Mouse (Mus musculus): ENCODE measurements around the gene Mrpl16.

Mrpl16 gene

DNA sequence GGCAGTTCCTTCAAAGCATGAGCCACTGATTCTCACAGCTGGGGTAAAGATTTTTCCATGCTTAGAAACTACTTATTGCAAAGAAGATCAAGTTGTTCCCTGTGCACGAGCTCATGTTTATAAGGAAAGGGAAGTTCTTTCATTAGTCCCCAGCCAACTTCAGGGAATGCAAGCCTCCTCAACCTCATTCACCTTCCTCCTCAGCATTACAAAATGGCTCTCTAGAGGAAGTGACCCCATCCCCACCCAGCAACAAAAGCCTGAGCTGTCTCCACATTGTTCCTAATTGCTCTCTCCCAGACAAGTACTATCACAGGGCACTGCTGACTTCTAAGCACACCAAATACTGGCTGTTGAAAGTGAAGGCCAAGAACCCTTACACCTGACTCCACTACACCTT lies 34.2 kb downstream of the Mrpl16 start:
- DNase-seq (ENCODE audit: low spot score in 2 of 2): no peak

DNA sequence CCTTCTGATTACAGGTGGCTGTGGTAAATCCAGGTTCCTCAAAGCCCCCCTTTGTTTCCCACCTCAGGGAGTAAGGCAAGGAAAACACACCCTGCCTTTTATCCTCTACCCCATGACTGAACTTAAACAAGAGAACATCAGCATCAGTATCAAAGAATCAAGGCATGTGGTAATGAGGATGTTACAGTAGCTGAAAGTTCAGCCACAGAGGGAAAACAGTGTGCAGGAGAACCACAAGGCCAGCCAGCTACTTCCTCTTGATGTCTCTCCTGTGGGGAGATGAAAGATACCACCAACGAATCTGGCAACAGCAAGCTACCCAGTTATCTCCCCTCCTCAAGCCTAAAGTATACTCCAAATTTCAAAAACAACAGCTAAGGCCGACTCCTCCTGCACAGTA lies 37.1 kb downstream of the Mrpl16 start:
- DNase-seq (ENCODE audit: low spot score in 2 of 2): no peak

DNA sequence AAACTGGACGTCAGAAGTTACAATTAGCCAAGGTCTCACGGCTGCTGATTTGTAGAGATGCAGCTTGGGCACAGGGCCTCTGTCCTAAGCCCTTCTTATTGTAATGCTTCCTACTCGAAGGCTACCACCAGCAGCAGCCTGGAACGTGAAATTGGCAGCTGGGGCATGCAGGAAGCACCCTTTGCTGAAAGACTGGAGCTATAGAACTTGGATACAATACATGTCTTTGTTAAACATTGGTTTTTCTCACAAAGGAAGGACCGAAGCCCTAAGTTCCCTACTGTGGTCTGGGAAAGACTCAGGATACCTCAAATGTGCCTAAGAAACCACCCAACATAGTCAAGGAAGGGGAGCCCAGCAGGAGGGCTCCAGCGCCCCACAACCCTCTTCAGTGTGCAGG lies 37.6 kb downstream of the Mrpl16 start:
- no peak for DNase-seq (ENCODE audit: low spot score in 2 of 2)

DNA sequence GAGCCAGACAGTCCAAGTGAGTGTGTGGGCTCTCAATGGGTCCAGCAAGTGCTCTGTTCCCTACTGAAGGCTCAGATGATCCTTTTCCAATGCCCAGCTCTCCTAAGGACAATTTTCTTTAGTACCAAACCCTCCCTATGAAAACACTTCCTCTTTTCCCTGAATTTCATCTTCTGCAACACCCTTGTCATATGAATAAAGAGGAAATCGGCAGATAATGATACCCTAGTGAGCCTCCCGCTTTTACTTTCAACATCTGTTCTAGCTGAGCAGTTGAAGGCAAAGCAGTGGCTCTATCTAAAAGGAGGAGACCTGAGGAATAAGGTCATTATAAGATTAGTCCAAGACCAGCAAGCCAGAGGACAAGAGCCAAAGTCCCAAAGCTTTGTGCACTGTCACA lies 38.3 kb downstream of the Mrpl16 start:
- no peak for DNase-seq (ENCODE audit: low spot score in 2 of 2)

DNA sequence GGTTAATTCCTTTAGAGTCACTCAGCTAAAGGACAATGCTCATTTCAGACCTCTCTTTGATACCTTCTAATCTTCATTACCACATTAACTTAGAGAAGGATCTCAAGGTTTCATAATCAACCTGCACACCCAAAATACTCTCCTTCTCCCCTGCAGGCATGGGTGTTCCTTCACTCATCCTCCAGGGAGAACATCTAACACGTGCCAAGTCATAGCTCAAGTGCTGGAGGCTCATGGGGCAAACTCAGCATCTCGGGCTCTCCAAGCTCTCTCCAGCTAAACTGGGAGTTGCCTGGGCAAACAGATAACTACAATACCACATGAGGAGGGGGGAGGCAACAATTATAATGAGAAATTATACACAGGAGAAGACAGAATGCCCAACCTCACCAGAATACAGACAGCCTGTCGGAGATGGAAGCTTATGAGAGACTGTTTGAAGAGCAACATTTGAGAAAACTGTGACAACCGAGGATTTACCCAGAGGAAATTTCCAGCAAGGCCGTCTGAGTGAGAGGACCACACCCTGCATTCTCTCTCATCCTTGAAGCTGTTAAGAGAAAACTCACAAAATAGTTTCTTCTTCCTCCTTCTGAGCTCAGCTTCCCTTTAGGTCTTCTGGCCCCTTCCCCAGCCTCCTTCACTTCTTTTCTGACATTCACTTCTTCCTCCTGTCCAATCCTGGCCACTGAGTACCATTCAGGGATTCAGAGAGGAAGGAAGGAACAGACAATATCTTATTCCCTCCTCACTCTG lies 40.0 kb downstream of the Mrpl16 start:
- no peak for DNase-seq (ENCODE audit: low spot score in 2 of 2)

DNA sequence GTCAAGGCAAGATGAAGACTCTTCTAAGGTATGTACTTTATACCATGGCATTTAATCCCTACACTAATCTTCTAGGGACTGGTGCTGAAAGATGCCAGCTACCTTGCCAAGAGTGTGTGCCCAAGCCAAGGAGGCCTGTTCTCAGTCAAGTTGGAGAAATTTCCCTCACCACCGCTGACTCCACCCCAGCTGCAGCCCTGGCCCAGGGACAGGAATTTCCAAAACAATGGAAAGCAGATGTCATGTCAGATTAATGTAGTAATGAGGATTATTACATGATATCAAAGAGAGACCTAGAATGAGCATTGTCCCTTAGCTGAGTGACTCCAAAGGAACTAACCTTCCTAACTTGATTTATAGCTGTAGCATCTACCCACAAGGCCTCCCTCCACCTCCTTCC lies 40.7 kb downstream of the Mrpl16 start:
- no peak for DNase-seq (ENCODE audit: low spot score in 2 of 2)

DNA sequence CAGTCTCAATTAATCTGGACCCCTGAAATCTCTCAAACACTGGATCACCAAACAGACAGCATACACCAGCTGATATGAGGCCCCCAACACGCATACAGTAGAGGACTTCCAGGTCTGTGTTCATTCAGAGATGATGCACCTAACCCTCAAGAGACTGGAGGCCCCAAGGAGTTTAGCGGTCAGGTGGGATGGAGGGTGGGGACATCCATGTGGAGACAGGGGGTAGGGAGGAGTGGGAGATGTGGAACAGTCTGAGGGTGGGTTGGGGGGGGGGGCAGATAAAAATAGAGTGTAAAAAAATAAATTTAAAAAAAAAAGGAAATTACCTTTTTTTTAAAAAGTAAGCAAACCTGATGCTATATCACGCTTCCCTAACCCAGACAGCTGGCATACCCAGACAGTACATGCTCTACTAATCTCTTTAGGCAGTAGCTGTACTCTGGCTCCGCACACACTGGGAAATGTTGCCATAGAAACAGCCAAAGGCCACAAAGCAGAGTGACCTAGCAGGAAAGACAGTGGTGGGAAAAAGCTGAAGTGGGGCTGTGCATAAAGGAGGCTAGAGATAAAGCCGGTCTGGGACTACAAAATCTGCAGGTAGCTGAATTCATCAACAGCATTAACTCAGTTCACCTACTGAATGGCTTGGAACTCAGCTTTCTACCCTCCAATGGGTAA lies 41.6 kb downstream of the Mrpl16 start:
- no peak for DNase-seq (ENCODE audit: low spot score in 2 of 2)

DNA sequence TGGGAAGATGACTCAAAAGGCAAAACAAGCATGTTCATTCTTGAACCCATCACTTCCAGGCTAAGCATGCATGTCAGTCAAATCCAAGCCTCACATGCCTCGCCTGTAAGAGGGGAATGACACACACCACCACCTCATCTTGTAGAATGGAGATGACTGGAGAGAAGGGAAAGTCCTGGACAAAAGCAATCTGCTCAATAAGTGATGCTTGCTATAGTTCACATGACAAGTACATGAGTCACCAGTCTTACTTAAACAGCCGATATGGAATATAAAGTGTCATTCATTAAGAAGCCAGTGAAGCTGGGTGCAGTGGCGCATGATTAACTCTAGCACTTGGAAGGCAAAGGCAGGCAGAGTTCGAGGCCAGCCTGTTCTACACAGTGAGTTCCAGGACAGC lies 42.9 kb downstream of the Mrpl16 start:
- DNase-seq (ENCODE audit: low spot score in 2 of 2): no peak

DNA sequence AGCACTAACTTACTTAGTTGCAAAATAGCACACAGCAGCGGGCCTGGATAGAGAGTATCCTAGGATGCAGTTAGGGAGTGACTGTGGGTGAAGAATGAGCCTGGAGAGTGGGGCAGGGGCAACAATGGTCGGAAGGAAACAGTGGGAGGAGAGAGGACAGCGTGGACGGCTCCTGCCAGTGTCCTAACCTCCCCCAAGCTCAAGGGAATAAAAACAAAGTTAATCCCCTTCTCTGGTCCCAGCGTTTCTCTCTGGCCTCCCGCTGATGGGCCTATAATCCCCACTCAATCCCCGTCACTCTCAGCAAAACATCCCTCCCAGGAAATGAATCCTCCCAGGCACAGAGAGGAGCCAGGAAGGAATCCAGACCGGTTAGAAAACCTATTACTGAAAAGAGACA lies 43.5 kb downstream of the Mrpl16 start:
- DNase-seq (ENCODE audit: low spot score in 2 of 2): no peak

DNA sequence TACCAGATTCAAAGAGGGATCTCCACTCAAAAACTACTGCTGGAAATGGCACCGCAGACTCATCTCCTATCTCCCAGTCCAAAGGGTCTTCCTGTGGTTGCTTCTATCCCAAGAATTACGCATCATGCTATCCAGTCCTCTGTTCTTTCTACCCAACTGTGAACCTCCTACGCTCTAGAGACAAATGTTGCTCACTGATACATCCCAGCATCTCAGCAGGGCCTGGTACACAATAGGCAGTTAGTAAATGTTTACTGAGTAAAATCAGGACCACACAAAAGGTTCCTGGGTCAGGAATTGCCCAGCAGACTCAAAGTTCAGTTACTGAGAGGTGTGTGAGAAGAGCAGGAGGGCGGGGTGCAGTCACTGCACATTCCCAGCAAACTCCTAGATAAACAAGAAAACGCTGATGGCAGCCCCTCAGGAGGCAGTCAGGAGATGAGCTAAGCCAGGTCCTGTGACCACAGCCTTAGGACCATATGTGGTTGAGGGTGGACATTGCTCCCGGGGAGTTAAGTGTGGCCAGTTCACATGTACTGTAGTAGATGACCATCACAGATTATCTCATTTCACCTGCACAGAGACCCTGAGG lies 44.6 kb downstream of the Mrpl16 start:
- DNase-seq (ENCODE audit: low spot score in 2 of 2): no peak

DNA sequence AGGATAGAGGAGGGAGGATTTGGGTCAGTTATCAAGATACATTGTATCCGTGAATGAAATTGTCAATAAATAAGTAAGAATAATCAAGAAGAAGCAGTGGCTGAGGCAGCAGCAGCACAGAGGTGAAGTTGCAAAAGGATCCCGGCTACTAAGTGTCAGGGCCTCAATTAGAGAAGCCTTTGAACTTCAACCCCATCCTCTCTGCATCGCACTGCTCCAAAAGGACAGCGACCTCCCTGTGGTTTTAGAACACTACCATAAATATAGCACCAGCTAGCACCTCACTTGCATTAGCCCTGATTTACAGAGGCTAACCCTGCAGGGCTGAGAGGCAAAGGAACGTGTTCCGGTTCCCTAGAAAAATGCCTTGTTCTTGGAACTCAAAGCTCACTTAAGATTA lies 46.5 kb downstream of the Mrpl16 start:
- no peak for DNase-seq (ENCODE audit: low spot score in 2 of 2)

DNA sequence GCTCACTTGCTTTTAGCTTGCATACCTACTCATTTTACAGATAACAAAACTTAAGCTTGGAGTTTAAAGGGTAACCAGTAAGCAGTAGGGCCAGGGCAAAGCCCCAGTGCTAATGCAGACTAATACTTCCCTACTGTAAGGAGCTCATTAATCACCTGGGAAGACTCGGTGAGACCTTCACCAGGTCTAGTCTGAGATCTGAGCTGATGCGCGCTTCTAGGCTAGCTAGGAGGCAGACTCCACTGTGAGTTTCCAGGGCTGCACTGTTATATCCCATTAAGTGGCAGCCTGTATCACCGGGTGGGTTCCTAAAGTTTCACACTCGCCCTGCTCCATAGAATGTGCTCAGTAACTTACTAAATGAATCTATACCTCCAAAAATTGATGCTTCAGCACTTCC lies 47.4 kb downstream of the Mrpl16 start:
- no peak for DNase-seq (ENCODE audit: low spot score in 2 of 2)

DNA sequence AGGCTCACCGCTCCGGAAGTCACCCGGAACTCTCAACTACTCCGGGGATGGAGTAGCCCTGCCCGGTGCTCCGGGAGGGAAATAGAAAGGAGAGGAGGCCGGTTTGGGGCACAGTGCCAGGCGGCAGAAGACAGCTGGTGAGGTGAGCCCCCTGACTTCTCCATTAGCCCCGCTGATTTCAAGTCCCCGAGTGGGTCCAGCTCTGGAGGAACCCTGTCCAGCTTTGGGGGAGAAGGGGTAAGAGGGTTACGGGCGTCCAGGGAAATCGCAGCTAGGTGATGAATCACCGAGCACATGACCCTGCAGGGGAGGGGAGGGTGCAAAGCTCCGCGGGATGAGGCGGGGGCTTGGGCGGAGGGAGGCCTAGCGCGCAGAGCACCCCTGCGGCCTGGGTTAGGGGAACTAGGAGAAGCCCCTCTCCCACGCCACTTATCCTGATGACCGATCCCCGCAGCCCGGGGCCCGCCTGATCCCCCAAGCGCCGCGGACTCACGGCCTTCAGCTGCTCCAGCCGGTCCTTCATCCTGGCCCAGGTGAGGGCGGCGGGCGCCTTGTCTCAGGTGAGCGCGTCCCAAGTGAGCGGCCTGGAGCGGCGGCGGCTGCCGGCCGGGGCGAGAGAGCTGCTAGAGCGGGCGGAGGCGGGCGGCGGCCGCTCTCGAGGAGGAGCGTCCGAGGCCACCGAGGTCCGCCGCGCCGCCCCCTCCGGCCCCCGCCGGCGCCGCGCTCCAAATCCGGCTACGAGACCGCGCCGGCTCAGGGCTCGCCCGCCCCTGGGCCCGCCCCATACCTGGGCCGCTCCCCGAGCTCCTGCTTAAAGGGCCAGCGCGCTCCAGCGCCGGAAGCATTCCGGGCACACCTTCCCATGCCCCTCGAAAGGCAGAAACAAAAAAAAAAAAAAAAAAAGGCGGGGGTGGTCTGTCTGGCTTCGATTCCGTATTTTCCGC lies 48.3 kb downstream of the Mrpl16 start:
- DNase-seq (ENCODE audit: low spot score in 2 of 2): no peak

DNA sequence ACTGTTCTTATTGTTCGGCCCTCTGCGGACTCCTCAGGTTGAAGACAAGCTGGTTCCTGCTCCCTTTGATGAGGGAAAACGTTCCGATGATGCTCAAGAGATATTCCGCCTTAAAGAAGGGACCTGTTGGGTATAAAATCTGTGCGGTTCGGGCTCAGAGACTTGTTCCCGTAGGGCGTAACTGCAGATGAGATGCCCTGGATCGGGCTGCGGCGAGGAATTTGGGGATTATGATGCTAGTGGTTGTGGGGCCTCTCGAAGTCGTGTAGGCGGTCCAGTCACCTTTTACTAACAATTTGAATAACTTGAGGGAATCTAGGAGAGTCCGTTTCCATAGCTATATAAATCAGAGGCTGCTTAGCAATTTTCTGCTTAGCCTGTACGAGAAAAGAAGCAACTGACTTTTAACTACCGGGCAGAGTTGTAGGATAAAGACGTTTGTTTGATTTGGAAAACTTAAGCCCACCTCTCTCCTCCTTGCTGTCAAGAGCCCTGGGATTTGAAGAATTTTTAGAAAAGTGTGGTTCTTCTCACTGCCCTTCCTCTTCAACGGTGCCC lies 49.0 kb downstream of the Mrpl16 start, which contains the start of gene Stx3:
Gene Stx3 (minus strand): TSS at position 261 of the 558 bp plus-strand sequence.
- DNase-seq (ENCODE audit: low spot score in 2 of 2): no peak

DNA sequence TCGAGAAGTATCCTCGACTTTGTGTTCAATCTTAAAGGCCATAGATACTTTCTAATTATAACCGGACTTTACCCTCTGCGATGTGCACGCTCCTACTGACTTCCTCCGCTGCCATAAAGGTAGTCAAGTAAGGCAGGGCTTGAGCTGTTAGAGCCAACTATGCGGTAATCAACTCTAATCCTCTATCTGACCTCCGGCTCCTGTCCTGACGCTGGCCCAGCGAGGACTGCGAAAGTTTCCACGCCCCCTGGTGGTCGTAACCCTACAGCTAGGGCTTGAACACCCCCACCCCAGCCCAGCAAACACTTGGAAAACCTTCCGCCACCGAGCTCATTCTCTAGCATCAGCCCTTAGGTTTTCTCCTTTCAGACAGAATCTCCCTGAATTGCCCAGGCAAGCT lies 49.6 kb downstream of the Mrpl16 start:
- DNase-seq (ENCODE audit: low spot score in 2 of 2): peak; percentile 65 to 87

DNA sequence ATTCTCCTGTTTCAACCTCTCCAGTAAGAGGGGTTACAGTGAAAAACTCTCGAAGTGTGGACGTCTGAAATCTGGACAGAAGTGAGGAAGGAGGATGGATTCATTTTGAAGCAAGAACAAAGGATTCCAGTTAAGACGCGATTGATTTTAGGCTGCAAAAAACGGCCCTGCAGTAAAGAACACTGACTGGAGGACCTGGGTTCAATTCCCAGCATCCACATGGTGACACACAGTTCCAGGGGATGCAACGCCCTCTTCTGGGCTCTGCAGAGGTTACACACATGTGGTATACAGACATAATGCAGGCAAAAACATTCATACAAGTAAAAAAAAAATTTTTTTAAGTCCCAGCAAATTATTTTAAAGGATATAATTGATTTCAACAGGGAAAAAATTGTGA lies 50.0 kb downstream of the Mrpl16 start:
- DNase-seq (ENCODE audit: low spot score in 2 of 2): no peak

DNA sequence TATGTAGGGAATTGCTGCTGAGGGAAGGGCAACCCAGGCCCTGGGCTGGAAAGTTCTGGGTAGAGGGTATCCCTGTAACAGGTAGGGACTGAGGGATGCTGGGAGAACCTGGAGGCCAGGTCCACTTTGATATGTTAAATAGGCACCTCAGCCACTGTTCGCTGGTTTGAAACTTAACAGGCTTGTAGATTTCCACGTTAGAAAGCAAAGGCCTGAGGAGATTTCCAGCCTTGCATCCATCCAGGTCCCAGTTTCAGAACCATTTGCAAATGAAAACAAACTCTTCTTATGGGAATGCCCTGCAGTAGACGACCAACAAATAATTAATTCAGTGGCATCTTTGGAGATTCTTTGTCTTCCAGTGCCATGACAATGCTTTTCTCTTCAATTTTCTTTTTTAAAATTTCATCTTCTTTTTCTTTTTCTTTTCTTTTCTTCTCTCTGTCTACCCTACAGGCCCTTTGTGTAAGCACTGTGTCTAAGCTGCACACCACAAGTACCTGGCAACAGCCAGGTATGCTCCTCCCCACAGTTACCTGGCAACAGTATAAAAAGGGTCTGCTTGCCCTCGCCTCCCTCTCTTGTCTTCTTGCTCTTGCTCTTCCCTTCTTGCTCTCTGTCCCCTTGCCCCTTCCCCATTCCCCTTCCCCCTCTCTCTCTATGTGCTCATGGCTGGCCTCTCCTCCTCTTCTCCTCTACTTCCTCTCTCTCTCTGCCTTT lies 53.3 kb downstream of the Mrpl16 start:
- no peak for DNase-seq (ENCODE audit: low spot score in 2 of 2)

All from spleen, postnatal 4 days (tissue).